Mouse (Mus musculus) midbrain, embryonic 13.5 days (tissue): ENCODE results near the gene Ckmt1. TPM values are rescaled to one million over a fixed set of nuclear protein-coding genes. Genes with fewer than 3 reads are reported as not detected.

Source experiments
- polyA plus RNA-seq: library from polyadenylated mRNA; unstranded; fragments of >200 nt; fragmentation: Nextera tagmentation; extraction: Ambion mirVana; gene quantifications from 2 replicates; pipeline ENCODE4 v1.2.1, GENCODE M21; 2015

The Ckmt1 gene
- polyA plus RNA-seq, 1 experiment from 2014 or later, result 25.1 TPM

Other genes with a start within 250 kb of the Ckmt1 start
- not detected in 2 replicates for gene Tgm7, start 247.9 kb upstream of the Ckmt1 start, polyA plus RNA-seq
- gene Adal, start 217.3 kb upstream of the Ckmt1 start, polyA plus RNA-seq, result 33.9 and 38.5 TPM in 2 replicates
- gene Lcmt2, start 217.1 kb upstream of the Ckmt1 start, polyA plus RNA-seq, result 26.1 and 26.3 TPM in 2 replicates
- 63.9 and 67.9 TPM in 2 replicates for gene Tubgcp4, start 187.1 kb upstream of the Ckmt1 start, polyA plus RNA-seq
- gene Zscan29, start 186.6 kb upstream of the Ckmt1 start, polyA plus RNA-seq, result 10.5 and 10.9 TPM in 2 replicates
- 212 and 229 TPM in 2 replicates for gene Trp53bp1, start 86.3 kb upstream of the Ckmt1 start, polyA plus RNA-seq
- gene Map1a, start 68.1 kb upstream of the Ckmt1 start, polyA plus RNA-seq, result 18.1 and 20.6 TPM in 2 replicates
- 18.0 and 21.0 TPM in 2 replicates for gene Ppip5k1, start 2.3 kb upstream of the Ckmt1 start, polyA plus RNA-seq
- gene Strc, start 29.5 kb downstream of the Ckmt1 start, polyA plus RNA-seq, result 0.04 TPM in 1 of 2 replicates, not detected in the other
- gene Pdia3, start 56.1 kb downstream of the Ckmt1 start, polyA plus RNA-seq, result 373 and 395 TPM in 2 replicates
- 5.0 and 5.3 TPM in 2 replicates for gene Catsper2, start 56.1 kb downstream of the Ckmt1 start, polyA plus RNA-seq
- 2.2 and 2.4 TPM in 2 replicates for gene Ell3, start 86.6 kb downstream of the Ckmt1 start, polyA plus RNA-seq
- gene Serf2, start 91.5 kb downstream of the Ckmt1 start, polyA plus RNA-seq, result 388 and 391 TPM in 2 replicates
- gene Hypk, start 95.6 kb downstream of the Ckmt1 start, polyA plus RNA-seq, result 117 and 118 TPM in 2 replicates
- gene Serinc4, start 99.1 kb downstream of the Ckmt1 start, polyA plus RNA-seq, result 1.3 and 1.5 TPM in 2 replicates
- 78.6 and 82.4 TPM in 2 replicates for gene Mfap1b, start 116.4 kb downstream of the Ckmt1 start, polyA plus RNA-seq
- 37.3 and 37.7 TPM in 2 replicates for gene Mfap1a, start 149.0 kb downstream of the Ckmt1 start, polyA plus RNA-seq
- gene Wdr76, start 149.0 kb downstream of the Ckmt1 start, polyA plus RNA-seq, result 6.4 and 7.9 TPM in 2 replicates